Mouse (Mus musculus): Measurements from ENCODE around the gene Rhoh. TPM values are rescaled to one million over a fixed set of nuclear protein-coding genes. Genes with fewer than 3 reads are reported as not detected.

Rhoh gene
- polyA plus RNA-seq, 1 experiment from 2014 or later: 1.3 TPM

DNA sequence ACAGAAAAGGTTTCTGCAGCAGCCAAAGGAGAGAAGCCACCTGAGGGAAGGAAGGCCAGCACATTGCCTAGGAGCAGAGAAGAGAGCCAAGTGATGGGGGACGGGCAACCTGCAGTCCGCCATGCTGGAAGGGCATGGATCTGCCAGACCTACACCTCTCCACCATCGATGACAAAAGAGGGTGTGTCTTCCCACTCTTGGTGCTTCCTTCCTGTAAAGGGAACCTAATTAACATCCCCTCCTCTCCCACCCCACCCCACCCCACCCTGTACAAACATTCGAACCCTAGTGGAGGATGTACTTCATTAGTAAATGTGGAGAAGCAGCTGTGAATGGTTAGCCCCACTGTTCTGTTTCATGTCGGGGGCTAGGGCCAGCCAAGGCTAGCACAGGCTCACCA lies 51.2 kb downstream of the Rhoh start:
- no peak overlapping the region for H3K27ac ChIP-seq (ENCODE audit: low read length)
- no peak overlapping the region for H3K4me3 ChIP-seq (ENCODE audit: low read length)
- no peak for ATAC-seq
- H3K36me3 ChIP-seq (ENCODE audit: control insufficient read depth, insufficient read depth, low read length): no peaks in the 10 kb centered on the region
- H3K4me2 ChIP-seq (ENCODE audit: low read depth, low read length): no peak overlapping the region
- H3K27me3 ChIP-seq (replicated peaks; ENCODE audit: control insufficient read depth, insufficient read depth, low read length): no peaks in the 10 kb centered on the region
- H3K9me3 ChIP-seq (ENCODE audit: control insufficient read depth, low read length): no peaks in the 10 kb centered on the region
- 79% methylated on average over 5 of the region's 5 CpGs for WGBS
- no peak overlapping the region for H3K9ac ChIP-seq (ENCODE audit: low read depth, low read length)
- no peaks in the 10 kb centered on the region for H3K4me1 ChIP-seq (ENCODE audit: control insufficient read depth, insufficient read depth, low read length)

DNA sequence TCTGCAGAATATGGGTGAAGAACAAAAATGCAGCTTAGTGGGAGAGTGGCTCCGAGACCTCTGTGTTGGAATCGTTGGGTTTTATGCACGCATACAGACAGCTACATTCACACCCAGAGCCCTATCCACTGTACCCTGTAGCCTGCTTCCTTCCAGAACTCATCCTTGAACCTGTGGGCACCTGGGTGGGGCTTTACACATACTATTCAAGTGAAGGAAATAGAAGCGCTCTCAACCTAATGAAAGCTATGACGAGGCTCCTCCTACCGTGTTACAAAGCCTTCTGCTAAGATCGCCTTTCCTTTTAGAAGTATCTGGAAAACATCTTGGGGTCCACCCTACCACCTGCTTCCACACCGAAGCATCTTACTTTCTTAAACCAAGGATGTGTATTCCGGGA lies 52.1 kb downstream of the Rhoh start:
- no peak overlapping the region for H3K27ac ChIP-seq (ENCODE audit: low read length)
- WGBS: 94% methylated on average over 9 of the region's 9 CpGs
- H3K9me3 ChIP-seq (ENCODE audit: control insufficient read depth, low read length): no peaks in the 10 kb centered on the region
- no peak for ATAC-seq
- H3K36me3 ChIP-seq (ENCODE audit: control insufficient read depth, insufficient read depth, low read length): no peaks in the 10 kb centered on the region
- no peak overlapping the region for H3K9ac ChIP-seq (ENCODE audit: low read depth, low read length)
- H3K4me2 ChIP-seq (ENCODE audit: low read depth, low read length): no peak overlapping the region
- H3K27me3 ChIP-seq (replicated peaks; ENCODE audit: control insufficient read depth, insufficient read depth, low read length): no peaks in the 10 kb centered on the region
- H3K4me1 ChIP-seq (ENCODE audit: control insufficient read depth, insufficient read depth, low read length): no peaks in the 10 kb centered on the region
- H3K4me3 ChIP-seq (ENCODE audit: low read length): no peak overlapping the region

DNA sequence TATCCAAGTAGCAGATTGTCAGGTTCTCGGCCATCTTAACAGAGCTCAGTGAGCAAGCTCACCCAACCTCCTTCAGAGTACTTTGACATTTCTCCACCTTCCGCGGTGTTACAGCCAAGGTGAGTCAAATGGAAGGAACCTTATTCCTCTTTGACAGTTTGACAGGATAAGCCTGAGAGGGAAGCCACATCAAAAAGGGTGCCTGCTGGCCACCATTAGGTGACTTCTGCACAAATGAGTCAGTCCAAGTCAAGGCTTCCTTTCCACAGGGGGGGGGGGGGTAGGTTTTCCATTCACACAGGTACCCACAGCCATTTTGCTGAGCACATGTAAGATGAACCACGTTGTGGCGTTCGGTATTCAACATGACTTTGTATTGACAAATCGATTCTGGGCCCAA lies 53.3 kb downstream of the Rhoh start:
- no peak for ATAC-seq
- Histone ChIP-seq H3K27ac (ENCODE audit: low read length) (no peak overlapping the region), H3K4me3 (ENCODE audit: low read length) (no peak overlapping the region), H3K36me3 (ENCODE audit: control insufficient read depth, insufficient read depth, low read length) (no peaks in the 10 kb centered on the region), H3K4me2 (ENCODE audit: low read depth, low read length) (no peak overlapping the region), H3K27me3 (replicated peaks; ENCODE audit: control insufficient read depth, insufficient read depth, low read length) (no peaks in the 10 kb centered on the region), H3K9ac (ENCODE audit: low read depth, low read length) (no peak overlapping the region), H3K4me1 (ENCODE audit: control insufficient read depth, insufficient read depth, low read length) (no peaks in the 10 kb centered on the region), H3K9me3 (ENCODE audit: control insufficient read depth, low read length) (no peaks in the 10 kb centered on the region)
- 94% methylated on average over 7 of the region's 7 CpGs for WGBS

DNA sequence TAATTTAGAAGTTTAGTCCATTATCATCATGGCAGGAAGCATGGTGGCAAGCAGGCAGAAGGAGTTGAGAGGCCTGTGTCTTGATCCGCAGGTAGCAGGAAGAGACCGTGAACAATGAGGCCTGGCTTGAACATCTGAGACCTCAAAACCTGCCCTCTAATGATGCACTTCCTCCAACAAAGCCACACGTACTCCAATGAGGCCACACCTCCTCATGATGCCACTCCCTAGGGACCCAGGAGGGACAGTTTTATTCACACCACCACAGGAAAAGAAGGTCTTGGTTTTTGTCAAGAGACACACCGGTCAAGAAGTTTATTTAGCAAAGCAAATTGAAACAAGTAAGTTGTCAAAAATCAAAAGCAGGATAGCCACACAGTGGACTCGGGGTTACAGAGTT lies 55.9 kb downstream of the Rhoh start:
- WGBS: 84% methylated on average over 5 of the region's 5 CpGs
- H3K9me3 ChIP-seq (ENCODE audit: control insufficient read depth, low read length): no peaks in the 10 kb centered on the region
- no peaks in the 10 kb centered on the region for H3K4me1 ChIP-seq (ENCODE audit: control insufficient read depth, insufficient read depth, low read length)

DNA sequence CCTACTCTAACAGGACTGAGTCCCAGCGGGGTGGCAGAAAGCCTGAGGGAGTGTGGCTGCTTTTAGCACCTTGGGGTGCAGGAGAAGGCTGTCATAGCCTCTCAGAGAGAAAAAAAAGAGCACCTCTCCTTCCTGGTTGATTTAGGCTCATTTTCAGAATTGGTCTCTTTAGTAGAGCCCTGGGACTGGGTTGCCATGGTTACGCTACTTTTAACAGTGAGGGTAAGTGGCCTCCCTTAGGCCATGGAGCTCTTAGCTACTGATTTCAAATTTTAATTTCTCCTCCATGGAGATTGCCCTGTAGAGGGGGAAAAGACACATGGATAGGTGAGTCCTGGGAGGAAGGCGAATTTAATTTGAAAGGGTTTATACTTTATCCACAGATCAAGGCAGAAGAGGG lies 57.6 kb downstream of the Rhoh start:
- no peaks in the 10 kb centered on the region for H3K4me1 ChIP-seq (ENCODE audit: control insufficient read depth, insufficient read depth, low read length)
- WGBS: 77% methylated on average over 3 of the region's 3 CpGs
- no peaks in the 10 kb centered on the region for H3K27me3 ChIP-seq (replicated peaks; ENCODE audit: control insufficient read depth, insufficient read depth, low read length)
- H3K9ac ChIP-seq (ENCODE audit: low read depth, low read length): no peak overlapping the region
- H3K4me2 ChIP-seq (ENCODE audit: low read depth, low read length): no peak overlapping the region
- no peak overlapping the region for H3K27ac ChIP-seq (ENCODE audit: low read length)
- H3K9me3 ChIP-seq (ENCODE audit: control insufficient read depth, low read length): no peaks in the 10 kb centered on the region
- H3K4me3 ChIP-seq (ENCODE audit: low read length): no peak overlapping the region
- no peak for ATAC-seq
- no peaks in the 10 kb centered on the region for H3K36me3 ChIP-seq (ENCODE audit: control insufficient read depth, insufficient read depth, low read length)

More for the DNA sequence above, 55.9 kb downstream of the Rhoh start:
- no peak for ATAC-seq
- Histone ChIP-seq H3K9ac (ENCODE audit: low read depth, low read length) (no peak overlapping the region), H3K36me3 (ENCODE audit: control insufficient read depth, insufficient read depth, low read length) (no peaks in the 10 kb centered on the region), H3K27me3 (replicated peaks; ENCODE audit: control insufficient read depth, insufficient read depth, low read length) (no peaks in the 10 kb centered on the region), H3K4me2 (ENCODE audit: low read depth, low read length) (no peak overlapping the region), H3K27ac (ENCODE audit: low read length) (no peak overlapping the region), H3K4me3 (ENCODE audit: low read length) (no peak overlapping the region)

DNA sequence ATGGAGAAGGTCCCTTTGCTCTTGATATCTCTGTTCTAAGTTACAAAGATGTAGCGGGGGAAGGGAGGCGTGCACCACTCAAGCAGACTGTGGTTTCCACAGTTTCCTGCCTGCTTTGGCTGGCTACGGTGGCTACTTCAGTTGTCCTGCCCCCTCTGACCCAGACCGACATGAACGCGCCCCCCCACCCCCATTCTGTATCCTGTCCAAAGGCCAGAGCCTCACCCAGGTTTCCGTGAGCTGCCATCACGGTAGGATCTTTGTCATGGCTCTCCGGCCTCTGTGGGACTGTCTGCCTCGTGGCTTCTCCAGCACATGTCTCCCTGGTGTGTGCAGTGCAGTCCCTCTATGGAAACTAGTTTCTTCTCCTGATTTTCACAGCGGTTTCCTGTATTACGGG lies 58.3 kb downstream of the Rhoh start:
- Histone ChIP-seq H3K27ac (ENCODE audit: low read length) (no peak overlapping the region), H3K9me3 (ENCODE audit: control insufficient read depth, low read length) (no peaks in the 10 kb centered on the region), H3K4me1 (ENCODE audit: control insufficient read depth, insufficient read depth, low read length) (no peaks in the 10 kb centered on the region), H3K36me3 (ENCODE audit: control insufficient read depth, insufficient read depth, low read length) (no peaks in the 10 kb centered on the region), H3K9ac (ENCODE audit: low read depth, low read length) (no peak overlapping the region), H3K4me3 (ENCODE audit: low read length) (no peak overlapping the region), H3K4me2 (ENCODE audit: low read depth, low read length) (no peak overlapping the region), H3K27me3 (replicated peaks; ENCODE audit: control insufficient read depth, insufficient read depth, low read length) (no peaks in the 10 kb centered on the region)
- WGBS: 83% methylated on average over 12 of the region's 12 CpGs
- ATAC-seq: no peak

DNA sequence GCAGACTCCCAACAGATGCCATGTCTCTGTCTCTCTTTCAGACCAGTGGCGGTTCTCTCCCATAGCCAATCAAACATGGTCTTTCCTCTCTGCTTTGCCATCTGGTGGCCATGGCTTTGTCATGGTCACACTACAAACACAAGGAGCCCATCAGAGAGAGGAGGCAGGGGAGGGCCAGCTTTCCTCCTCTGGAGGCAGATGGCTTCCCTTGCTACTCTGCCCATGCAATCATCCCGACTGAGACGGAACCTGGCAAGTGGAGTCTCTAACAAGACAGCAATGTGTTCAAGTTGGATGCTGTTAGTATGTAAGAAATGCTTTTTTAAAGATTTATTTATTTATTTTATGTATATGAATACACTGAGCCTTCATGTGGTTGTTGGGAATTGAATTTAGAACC lies 58.9 kb downstream of the Rhoh start:
- Histone ChIP-seq H3K36me3 (ENCODE audit: control insufficient read depth, insufficient read depth, low read length) (no peaks in the 10 kb centered on the region), H3K4me3 (ENCODE audit: low read length) (no peak overlapping the region), H3K27ac (ENCODE audit: low read length) (no peak overlapping the region), H3K4me1 (ENCODE audit: control insufficient read depth, insufficient read depth, low read length) (no peaks in the 10 kb centered on the region), H3K9ac (ENCODE audit: low read depth, low read length) (no peak overlapping the region), H3K4me2 (ENCODE audit: low read depth, low read length) (no peak overlapping the region), H3K9me3 (ENCODE audit: control insufficient read depth, low read length) (no peaks in the 10 kb centered on the region), H3K27me3 (replicated peaks; ENCODE audit: control insufficient read depth, insufficient read depth, low read length) (no peaks in the 10 kb centered on the region)
- no peak for ATAC-seq
- 93% methylated on average over 3 of the region's 3 CpGs for WGBS

DNA sequence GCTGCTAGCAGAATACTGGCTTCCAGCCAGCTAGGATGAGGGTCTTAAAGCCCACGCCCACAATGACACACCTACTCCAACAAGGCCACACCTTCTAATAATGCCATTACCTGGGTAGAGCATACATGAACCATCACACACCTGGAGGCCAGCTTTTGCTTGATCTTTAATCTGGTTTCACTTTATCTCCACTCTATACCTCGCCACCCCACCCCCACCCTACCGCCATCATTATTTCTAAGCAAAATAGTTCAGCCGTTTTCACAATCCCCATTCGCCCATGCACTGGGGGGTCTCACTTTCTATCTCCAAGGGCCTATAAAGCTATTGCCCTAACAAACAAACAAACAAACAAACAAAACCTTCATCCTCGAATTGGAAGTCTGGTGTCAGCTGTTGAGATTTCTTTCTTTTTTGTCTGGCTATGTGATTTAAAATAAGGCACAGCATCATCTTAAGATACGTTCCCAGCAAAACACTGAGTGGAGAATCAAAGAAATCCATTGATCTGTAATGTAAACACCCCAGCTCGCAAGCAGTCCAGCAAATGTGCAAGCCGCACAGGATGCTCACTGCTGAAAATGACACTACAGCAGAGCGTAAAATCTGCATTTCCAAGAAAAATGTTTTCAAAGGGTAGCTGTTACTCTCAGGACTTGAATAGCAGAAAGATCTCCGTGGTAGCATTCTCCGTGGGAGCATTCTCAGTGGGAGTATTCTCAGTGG lies 59.9 kb downstream of the Rhoh start:
- Histone ChIP-seq H3K4me1 (ENCODE audit: control insufficient read depth, insufficient read depth, low read length) (no peaks in the 10 kb centered on the region), H3K27me3 (replicated peaks; ENCODE audit: control insufficient read depth, insufficient read depth, low read length) (no peaks in the 10 kb centered on the region), H3K4me2 (ENCODE audit: low read depth, low read length) (no peak overlapping the region), H3K27ac (ENCODE audit: low read length) (no peak overlapping the region), H3K4me3 (ENCODE audit: low read length) (no peak overlapping the region), H3K9ac (ENCODE audit: low read depth, low read length) (no peak overlapping the region), H3K36me3 (ENCODE audit: control insufficient read depth, insufficient read depth, low read length) (no peaks in the 10 kb centered on the region), H3K9me3 (ENCODE audit: control insufficient read depth, low read length) (no peaks in the 10 kb centered on the region)
- ATAC-seq: no peak
- 78% methylated on average over 12 of the region's 12 CpGs for WGBS

DNA sequence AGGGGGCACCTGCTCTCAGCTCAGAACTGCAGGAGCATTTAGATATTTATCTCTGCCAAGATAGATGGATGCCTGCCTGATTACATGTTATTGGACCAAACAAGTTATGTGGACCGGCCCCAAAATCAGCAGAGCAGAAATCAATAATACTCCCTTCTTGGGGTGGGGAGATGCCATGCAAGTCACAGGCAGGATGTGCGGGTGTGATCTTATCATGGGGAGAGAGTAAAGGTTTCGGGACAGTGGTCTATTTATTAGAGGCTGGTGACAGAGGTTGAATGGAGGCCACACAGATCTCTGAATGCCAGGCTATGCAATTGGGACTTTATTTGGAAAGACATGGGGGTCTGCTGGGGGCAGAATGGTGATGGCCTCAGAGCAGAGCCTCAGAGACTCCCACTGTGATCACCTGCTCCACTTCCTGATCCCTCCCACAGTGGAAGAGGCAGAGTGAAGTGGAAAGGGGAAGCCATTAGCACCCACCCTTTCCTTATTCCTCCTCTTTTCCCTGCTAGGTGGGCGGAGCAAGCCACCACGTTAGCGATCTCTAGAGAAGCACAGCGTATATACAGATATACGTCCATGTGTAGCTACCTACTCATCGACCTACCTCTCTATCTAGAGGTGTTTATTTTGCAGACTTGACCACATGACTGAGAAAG lies 60.6 kb downstream of the Rhoh start:
- no peaks in the 10 kb centered on the region for H3K9me3 ChIP-seq (ENCODE audit: control insufficient read depth, low read length)
- 74% methylated on average over 9 of the region's 9 CpGs for WGBS

DNA sequence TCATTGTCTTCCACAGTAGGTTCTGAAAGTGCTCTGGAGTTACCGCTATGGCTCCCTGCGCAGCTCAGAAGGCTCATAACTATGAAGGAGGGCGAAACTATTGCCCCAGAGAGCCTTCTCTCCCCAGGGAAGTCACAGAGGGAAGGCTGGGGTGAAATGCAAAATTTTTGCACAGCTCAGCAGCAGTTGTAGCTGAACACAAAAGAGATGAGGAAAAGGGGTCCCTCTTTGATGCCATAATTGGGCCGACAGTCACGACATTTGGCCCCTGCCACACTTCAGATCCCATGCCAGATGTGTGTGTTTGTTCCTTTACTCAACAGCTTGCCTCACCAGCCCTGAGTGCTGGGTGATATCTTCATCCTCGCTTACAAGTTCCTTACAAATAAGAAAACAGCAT lies 65.7 kb downstream of the Rhoh start:
- Histone ChIP-seq H3K9ac (ENCODE audit: low read depth, low read length) (no peak overlapping the region), H3K4me3 (ENCODE audit: low read length) (no peak overlapping the region), H3K9me3 (ENCODE audit: control insufficient read depth, low read length) (no peaks in the 10 kb centered on the region), H3K36me3 (ENCODE audit: control insufficient read depth, insufficient read depth, low read length) (no peaks in the 10 kb centered on the region), H3K27ac (ENCODE audit: low read length) (no peak overlapping the region), H3K4me2 (ENCODE audit: low read depth, low read length) (no peak overlapping the region), H3K27me3 (replicated peaks; ENCODE audit: control insufficient read depth, insufficient read depth, low read length) (no peaks in the 10 kb centered on the region), H3K4me1 (ENCODE audit: control insufficient read depth, insufficient read depth, low read length) (no peaks in the 10 kb centered on the region)
- WGBS: 88% methylated on average over 6 of the region's 6 CpGs
- ATAC-seq: no peak

More for the DNA sequence above, 60.6 kb downstream of the Rhoh start:
- ATAC-seq: no peak
- no peaks in the 10 kb centered on the region for H3K27me3 ChIP-seq (replicated peaks; ENCODE audit: control insufficient read depth, insufficient read depth, low read length)
- H3K9ac ChIP-seq (ENCODE audit: low read depth, low read length): no peak overlapping the region
- no peaks in the 10 kb centered on the region for H3K36me3 ChIP-seq (ENCODE audit: control insufficient read depth, insufficient read depth, low read length)
- H3K4me3 ChIP-seq (ENCODE audit: low read length): no peak overlapping the region
- H3K27ac ChIP-seq (ENCODE audit: low read length): no peak overlapping the region
- no peaks in the 10 kb centered on the region for H3K4me1 ChIP-seq (ENCODE audit: control insufficient read depth, insufficient read depth, low read length)
- H3K4me2 ChIP-seq (ENCODE audit: low read depth, low read length): no peak overlapping the region
